Mouse (Mus musculus): ENCODE measurements around the gene Zbtb12.
"Not testable (repeated sequence)": the region's sequence is repeated elsewhere in the genome, so short reads cannot be mapped to it uniquely, and the experiment has no call there.

Zbtb12 gene

GRCm38 (mm10) chr17:34879336-34879879, at the start of gene Zbtb12:
Gene Zbtb12, plus strand, starts transcription at chr17:34879483.
- DNase-seq (ENCODE audit: low read depth, low spot score), result peak; percentile 66

- DNase-seq (ENCODE audit: low read depth, low spot score), result not testable (repeated sequence)
These were observed 48.5 kb upstream of the Zbtb12 start for GRCm38 (mm10) chr17:34830776-34831175.

GRCm38 (mm10) chr17:34836155-34836855, 43.0 kb upstream of the Zbtb12 start:
- no peak for DNase-seq (ENCODE audit: low read depth, low spot score)

GRCm38 (mm10) chr17:34836856-34837221, 42.4 kb upstream of the Zbtb12 start, which contains the start of the genes Stk19 and Dxo:
Gene Stk19, minus strand, starts transcription at chr17:34836945.
Gene Dxo, plus strand, starts transcription at chr17:34837019.
- DNase-seq (ENCODE audit: low read depth, low spot score), result peak; percentile 98

- DNase-seq (ENCODE audit: low read depth, low spot score), result peak; percentile 22
These were observed 41.6 kb upstream of the Zbtb12 start for GRCm38 (mm10) chr17:34837464-34838324.

GRCm38 (mm10) chr17:34838785-34839184, 40.5 kb upstream of the Zbtb12 start:
- no peak for DNase-seq (ENCODE audit: low read depth, low spot score)

GRCm38 (mm10) chr17:34840736-34841307, 38.5 kb upstream of the Zbtb12 start:
- DNase-seq (ENCODE audit: low read depth, low spot score), result no peak

- no peak for DNase-seq (ENCODE audit: low read depth, low spot score)
These were observed 34.4 kb upstream of the Zbtb12 start for GRCm38 (mm10) chr17:34844884-34845283.

- DNase-seq (ENCODE audit: low read depth, low spot score), result no peak
These were observed 32.1 kb upstream of the Zbtb12 start for GRCm38 (mm10) chr17:34847192-34847591.

- DNase-seq (ENCODE audit: low read depth, low spot score), result no peak
These were observed 31.7 kb upstream of the Zbtb12 start for GRCm38 (mm10) chr17:34847615-34848014.

GRCm38 (mm10) chr17:34849722-34850516, 29.4 kb upstream of the Zbtb12 start, which contains the start of the genes Skiv2l and Nelfe:
Gene Skiv2l, minus strand, starts transcription at chr17:34850210.
Gene Nelfe, plus strand, starts transcription at chr17:34850391.
- DNase-seq (ENCODE audit: low read depth, low spot score), result peak; percentile 99

GRCm38 (mm10) chr17:34850517-34851125, 28.7 kb upstream of the Zbtb12 start:
- no peak for DNase-seq (ENCODE audit: low read depth, low spot score)

GRCm38 (mm10) chr17:34853511-34853910, 25.8 kb upstream of the Zbtb12 start:
- DNase-seq (ENCODE audit: low read depth, low spot score), result no peak

- DNase-seq (ENCODE audit: low read depth, low spot score), result no peak
These were observed 24.5 kb upstream of the Zbtb12 start for GRCm38 (mm10) chr17:34854761-34855160.

- peak; percentile 52 for DNase-seq (ENCODE audit: low read depth, low spot score)
These were observed 23.5 kb upstream of the Zbtb12 start for GRCm38 (mm10) chr17:34855825-34856224.

- DNase-seq (ENCODE audit: low read depth, low spot score), result no peak
These were observed 20.6 kb upstream of the Zbtb12 start for GRCm38 (mm10) chr17:34858670-34859069.

- DNase-seq (ENCODE audit: low read depth, low spot score), result no peak
These were observed 18.8 kb upstream of the Zbtb12 start for GRCm38 (mm10) chr17:34860514-34860913.

- no peak for DNase-seq (ENCODE audit: low read depth, low spot score)
These were observed 17.4 kb upstream of the Zbtb12 start for GRCm38 (mm10) chr17:34861704-34862415.

- no peak for DNase-seq (ENCODE audit: low read depth, low spot score)
These were observed 16.7 kb upstream of the Zbtb12 start, which contains the start of gene Cfb for GRCm38 (mm10) chr17:34862416-34863081. Gene Cfb, minus strand, starts transcription at chr17:34862518.
